19 mouse cellular contexts compared by ENCODE assay signal in genomic region chr6:50415431-50415830, GRCm38 (mm10).
"Had no signal": no experiment of that assay in that cellular context is flagged by ENCODE, and none has a peak within 500 bp of the region (broad histone marks: within the 10 kb centered on the region; RNA-seq: fewer than 3 reads in every experiment).

No protein-coding gene starts in this region.

- H3K4me1 ChIP-seq: lung, embryonic 15.5 days had no signal

- H3K9ac ChIP-seq: liver, postnatal 0 days; lung, embryonic 15.5 days; midbrain, embryonic 13.5 days; midbrain, embryonic 15.5 days; neural tube, embryonic 13.5 days; neural tube, embryonic 15.5 days had no signal

- DNase-seq: liver, postnatal 0 days; lung, adult 2 months; lung, postnatal 14 days; lung, postnatal 36 days; right cerebral cortex, postnatal 25 days; right cerebral cortex, postnatal 4 days; spleen, adult 18-20 months; thymus, adult 2 months; thymus, postnatal 25 days; thymus, postnatal 4 days had no signal

- H3K27me3 ChIP-seq: lung, embryonic 15.5 days; megakaryocyte, embryonic 14.5 days; midbrain, embryonic 13.5 days; midbrain, embryonic 15.5 days; neural tube, embryonic 13.5 days; neural tube, embryonic 15.5 days had no signal

- H3K36me3 ChIP-seq: lung, embryonic 15.5 days; midbrain, embryonic 13.5 days; midbrain, embryonic 15.5 days; neural tube, embryonic 13.5 days; neural tube, embryonic 15.5 days had no signal

- H3K4me3 ChIP-seq: lung, embryonic 15.5 days; megakaryocyte, embryonic 14.5 days; midbrain, embryonic 13.5 days; midbrain, embryonic 15.5 days; neural tube, embryonic 13.5 days; neural tube, embryonic 15.5 days had no signal

- H3K4me2 ChIP-seq: lung, embryonic 15.5 days; midbrain, embryonic 11.5 days; midbrain, embryonic 13.5 days; midbrain, embryonic 15.5 days; neural tube, embryonic 13.5 days; neural tube, embryonic 15.5 days had no signal

- H3K9me3 ChIP-seq: lung, embryonic 15.5 days; megakaryocyte, embryonic 14.5 days; midbrain, embryonic 13.5 days; midbrain, embryonic 15.5 days; neural tube, embryonic 13.5 days; neural tube, embryonic 15.5 days had no signal

- ATAC-seq: liver, postnatal 0 days; lung, postnatal 0 days; midbrain, embryonic 13.5 days; midbrain, embryonic 15.5 days had no signal

- H3K27ac ChIP-seq: lung, embryonic 15.5 days; macrophage; midbrain, embryonic 13.5 days; midbrain, embryonic 15.5 days; neural tube, embryonic 13.5 days; neural tube, embryonic 15.5 days had no signal
